Mouse (Mus musculus): Measurements from ENCODE around the gene Rad51b. TPM values are rescaled to one million over a fixed set of nuclear protein-coding genes. Genes with fewer than 3 reads are reported as not detected.

The Rad51b gene
- total RNA-seq, 2 experiments from 2014 or later: 0.47 to 0.69 TPM

GRCm38 (mm10) chr12:79377378-79377777 lies 80.3 kb downstream of the Rad51b start:
- no peak for DNase-seq (ENCODE audit: low spot score in 2 of 2)

- no peak for DNase-seq (ENCODE audit: low spot score in 2 of 2)
Measured at GRCm38 (mm10) chr12:79377861-79378260, 80.8 kb downstream of the Rad51b start.

- DNase-seq (ENCODE audit: low spot score in 2 of 2): no peak
Measured at GRCm38 (mm10) chr12:79380190-79380589, 83.1 kb downstream of the Rad51b start.

GRCm38 (mm10) chr12:79381489-79381888 lies 84.4 kb downstream of the Rad51b start:
- DNase-seq (ENCODE audit: low spot score in 2 of 2): no peak

- no peak for DNase-seq (ENCODE audit: low spot score in 2 of 2)
Measured at GRCm38 (mm10) chr12:79382416-79382815, 85.3 kb downstream of the Rad51b start.

- DNase-seq (ENCODE audit: low spot score in 2 of 2): no peak
Measured at GRCm38 (mm10) chr12:79383583-79383982, 86.5 kb downstream of the Rad51b start.

GRCm38 (mm10) chr12:79384787-79385186 lies 87.7 kb downstream of the Rad51b start:
- DNase-seq (ENCODE audit: low spot score in 2 of 2): no peak

GRCm38 (mm10) chr12:79385199-79385598 lies 88.1 kb downstream of the Rad51b start:
- DNase-seq (ENCODE audit: low spot score in 2 of 2): no peak

GRCm38 (mm10) chr12:79387886-79388285 lies 90.8 kb downstream of the Rad51b start:
- DNase-seq (ENCODE audit: low spot score in 2 of 2): no peak

- no peak for DNase-seq (ENCODE audit: low spot score in 2 of 2)
Measured at GRCm38 (mm10) chr12:79389251-79389650, 92.2 kb downstream of the Rad51b start.

- DNase-seq (ENCODE audit: low spot score in 2 of 2): no peak
Measured at GRCm38 (mm10) chr12:79389971-79390370, 92.9 kb downstream of the Rad51b start.

- DNase-seq (ENCODE audit: low spot score in 2 of 2): no peak
Measured at GRCm38 (mm10) chr12:79393636-79394035, 96.6 kb downstream of the Rad51b start.

GRCm38 (mm10) chr12:79403992-79404391 lies 106.9 kb downstream of the Rad51b start:
- DNase-seq (ENCODE audit: low spot score in 2 of 2): no peak

- DNase-seq (ENCODE audit: low spot score in 2 of 2): no peak
Measured at GRCm38 (mm10) chr12:79404494-79404893, 107.4 kb downstream of the Rad51b start.

- DNase-seq (ENCODE audit: low spot score in 2 of 2): no peak
Measured at GRCm38 (mm10) chr12:79408677-79409076, 111.6 kb downstream of the Rad51b start.

GRCm38 (mm10) chr12:79409126-79409860 lies 112.2 kb downstream of the Rad51b start:
- no peak for DNase-seq (ENCODE audit: low spot score in 2 of 2)

GRCm38 (mm10) chr12:79412894-79413507 lies 115.9 kb downstream of the Rad51b start:
- DNase-seq (ENCODE audit: low spot score in 2 of 2): no peak

- no peak for DNase-seq (ENCODE audit: low spot score in 2 of 2)
Measured at GRCm38 (mm10) chr12:79417360-79417759, 120.3 kb downstream of the Rad51b start.

- no peak for DNase-seq (ENCODE audit: low spot score in 2 of 2)
Measured at GRCm38 (mm10) chr12:79420605-79421004, 123.5 kb downstream of the Rad51b start.

GRCm38 (mm10) chr12:79429507-79430291 lies 132.6 kb downstream of the Rad51b start:
- DNase-seq (ENCODE audit: low spot score in 2 of 2): no peak

- no peak for DNase-seq (ENCODE audit: low spot score in 2 of 2)
Measured at GRCm38 (mm10) chr12:79431138-79431537, 134.1 kb downstream of the Rad51b start.
